ENCODE assay signal across 25 mouse cellular contexts in the genomic region with DNA sequence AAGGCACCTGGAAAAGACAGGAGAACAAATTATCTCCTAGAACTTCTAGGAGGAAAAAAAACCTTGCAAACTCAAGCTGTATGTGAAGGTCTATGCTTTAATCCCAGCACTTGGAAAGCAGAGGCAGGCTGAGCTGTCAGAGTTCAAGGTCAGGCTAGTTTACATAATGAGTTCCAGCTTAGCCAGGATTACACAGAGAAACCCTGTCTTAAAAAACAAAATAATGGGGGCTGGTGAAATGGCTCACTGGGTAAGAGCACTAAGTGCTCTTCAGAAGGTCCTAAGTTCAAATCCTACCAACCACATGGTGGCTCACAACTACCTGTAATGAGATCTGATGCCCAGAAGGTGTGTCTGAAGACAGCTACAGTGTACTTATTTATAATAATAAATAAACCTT.
"Had no signal": no experiment of that assay in that cellular context is flagged by ENCODE, and none has a peak within 500 bp of the region (broad histone marks: within the 10 kb centered on the region; RNA-seq: fewer than 3 reads in every experiment).

No protein-coding gene starts in this region.

- H3K9ac ChIP-seq: heart, embryonic 12.5 days; hindbrain, embryonic 12.5 days; hindbrain, embryonic 14.5 days; intestine, embryonic 15.5 days; kidney, embryonic 15.5 days; limb, embryonic 12.5 days; liver, embryonic 13.5 days; liver, embryonic 15.5 days; liver, postnatal 0 days had no signal

- H3K4me1 ChIP-seq: heart, embryonic 10.5 days; hindbrain, embryonic 10.5 days; hindbrain, embryonic 12.5 days; intestine, embryonic 15.5 days; kidney, embryonic 15.5 days; limb, embryonic 12.5 days had no signal

- H3K4me2 ChIP-seq: heart, embryonic 12.5 days; hindbrain, embryonic 12.5 days; hindbrain, embryonic 14.5 days; intestine, embryonic 15.5 days; kidney, embryonic 15.5 days; limb, embryonic 12.5 days; liver, embryonic 13.5 days; liver, embryonic 15.5 days had no signal

- H3K4me3 ChIP-seq: gastrocnemius, adult 2 months; heart, embryonic 10.5 days; heart, embryonic 12.5 days; hindbrain, embryonic 10.5 days; hindbrain, embryonic 12.5 days; intestine, embryonic 15.5 days; kidney, embryonic 15.5 days; layer of hippocampus, adult 2 months; left cerebral cortex, adult 2 months; limb, embryonic 10.5 days; limb, embryonic 12.5 days; liver, embryonic 13.5 days; liver, embryonic 15.5 days had no signal

- DNase-seq: gastrocnemius, adult 2 months; gastrocnemius, postnatal 10 days; gastrocnemius, postnatal 25 days; heart, adult 18-20 months; heart, postnatal 10 days; heart, postnatal 4 days; kidney, adult 18-20 months; kidney, postnatal 25 days; kidney, postnatal 4 days; liver; liver, embryonic 13.5 days; liver, postnatal 0 days had no signal

- H3K27ac ChIP-seq: gastrocnemius, adult 2 months; heart, embryonic 10.5 days; hindbrain, embryonic 10.5 days; hindbrain, embryonic 12.5 days; hindbrain, embryonic 14.5 days; intestine, embryonic 15.5 days; kidney, embryonic 15.5 days; kidney, postnatal 0 days; layer of hippocampus, adult 2 months; left cerebral cortex, adult 2 months; limb, embryonic 10.5 days; limb, embryonic 12.5 days; liver, embryonic 13.5 days; liver, embryonic 15.5 days had no signal

- H3K9me3 ChIP-seq: heart, embryonic 10.5 days; heart, embryonic 12.5 days; hindbrain, embryonic 10.5 days; hindbrain, embryonic 12.5 days; intestine, embryonic 15.5 days; kidney, embryonic 15.5 days; limb, embryonic 10.5 days; limb, embryonic 12.5 days; liver, embryonic 13.5 days; liver, embryonic 15.5 days had no signal

- H3K27me3 ChIP-seq: heart, embryonic 12.5 days; hindbrain, embryonic 12.5 days; intestine, embryonic 15.5 days; kidney, embryonic 15.5 days; limb, embryonic 12.5 days had no signal

- H3K36me3 ChIP-seq: heart, embryonic 10.5 days; intestine, embryonic 15.5 days; limb, embryonic 12.5 days; liver, embryonic 13.5 days; liver, embryonic 15.5 days had no signal
